Mouse (Mus musculus) olfactory bulb, adult 2 months (tissue): Measurements from ENCODE around the gene Poc1a. TPM values are rescaled to one million over a fixed set of nuclear protein-coding genes. Genes with fewer than 3 reads are reported as not detected.
A peak's percentile ranks its signal among the peaks of the same experiment; 100 is the strongest.

Source experiments
- H3K27ac ChIP-seq: fragments of 200-500 bp; 2 replicates; pipeline ENCODE4 v1.5.1; 2012; ENCODE audit warnings: low read depth, low read length; ENCODE audit not compliant: insufficient read depth
- H3K4me1 ChIP-seq: fragments of 200-500 bp; 2 replicates; pipeline ENCODE4 v1.6.1; 2012; ENCODE audit warnings: low read length; ENCODE audit not compliant: control insufficient read depth, insufficient read depth
- H3K4me3 ChIP-seq: fragments of 200-500 bp; 2 replicates; pipeline ENCODE4 v1.5.1; 2012; ENCODE audit warnings: mild to moderate bottlenecking, low read depth, low read length, moderate library complexity; ENCODE audit not compliant: insufficient read depth
- CTCF ChIP-seq: fragments of 200-500 bp; IDR thresholded peaks from 2 replicates; pipeline ENCODE4 v1.5.1; 2012; ENCODE audit warnings: low read depth, mild to moderate bottlenecking, low read length, moderate library complexity; ENCODE audit not compliant: insufficient read depth
- POLR2A ChIP-seq: fragments of 200-500 bp; IDR thresholded peaks from 2 replicates; pipeline ENCODE4 v1.6.1; 2012; ENCODE audit warnings: mild to moderate bottlenecking, low read depth, low read length, moderate library complexity; ENCODE audit not compliant: insufficient read depth
- WGBS: fragments of 180-500 bp; shearing (Covaris S2); methylation state at CpG from one replicate; pipeline ENCODE4 v1.1.7; 2018; 5-methylcytosine and 5-hydroxymethylcytosine counted together
- polyA plus RNA-seq: library from polyadenylated mRNA; stranded (reverse); fragments of >200 nt; gene quantifications from 2 replicates; pipeline ENCODE4 v1.2.4, GENCODE M21; 2012; ENCODE audit warnings: low replicate concordance; ENCODE audit not compliant: missing spikeins, insufficient read depth, insufficient read length

Poc1a gene
- polyA plus RNA-seq, 1 experiment = not detected

GRCm38 (mm10) chr9:106338462-106339172 is 57.8 kb downstream of the Poc1a start:
- Histone ChIP-seq H3K27ac (peak overlapping the region; percentile 22), H3K4me3 (no peak overlapping the region), H3K4me1 (peaks cover 59% of the 10 kb centered on the region)
- TF ChIP-seq CTCF = no peak
- TF ChIP-seq POLR2A = no peak
- WGBS = 43% methylated on average over 10 of the region's 10 CpGs

DNA sequence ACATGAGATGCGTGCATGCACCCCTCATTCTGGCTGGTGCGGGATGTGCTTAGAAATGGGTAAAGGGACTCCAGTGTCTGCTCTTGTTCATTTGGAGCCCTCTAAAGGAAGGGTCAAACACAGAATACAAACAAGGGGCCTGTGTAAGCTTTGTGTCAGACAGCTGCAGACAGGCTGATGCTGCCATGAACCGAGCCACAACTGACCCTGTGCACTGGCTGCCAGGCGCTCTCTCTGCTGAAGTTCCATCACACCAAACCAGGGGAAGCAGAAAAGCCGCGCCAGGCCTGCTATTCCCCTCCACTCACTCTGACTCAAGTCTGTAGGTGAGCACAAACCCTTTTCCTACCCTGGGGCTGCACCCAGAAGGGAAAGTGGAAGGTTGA is 58.3 kb downstream of the Poc1a start:
- Histone ChIP-seq H3K4me3 (no peak overlapping the region), H3K4me1 (peaks cover 58% of the 10 kb centered on the region), H3K27ac (peak overlapping the region; percentile 1; the same call in 1 of the 2 replicates)
- no peak for TF ChIP-seq CTCF
- TF ChIP-seq POLR2A = no peak
- 73% methylated on average over 6 of the region's 6 CpGs for WGBS

DNA sequence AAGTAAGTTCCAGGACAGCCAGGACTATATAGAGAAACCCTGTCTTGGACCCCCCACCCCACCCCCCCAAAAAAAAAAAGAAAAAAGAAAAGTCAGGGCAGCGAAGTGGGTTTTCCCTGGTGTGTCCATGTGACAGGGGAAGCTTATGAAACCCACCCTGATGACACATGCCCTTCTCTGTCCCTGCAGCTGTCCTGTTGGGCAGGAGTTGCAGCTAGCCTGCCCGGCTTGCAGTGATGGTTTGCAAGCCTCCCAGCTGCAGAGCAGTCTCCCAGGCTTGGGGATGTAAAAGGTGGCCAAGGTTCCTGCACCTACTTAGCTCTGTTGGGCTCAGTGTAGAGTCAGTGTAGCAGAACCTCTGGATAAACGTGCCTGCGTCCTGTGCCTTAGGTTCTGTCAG is 58.9 kb downstream of the Poc1a start:
- H3K27ac ChIP-seq = no peak overlapping the region
- H3K4me1 ChIP-seq = peaks cover 63% of the 10 kb centered on the region
- H3K4me3 ChIP-seq = no peak overlapping the region
- 91% methylated on average over 4 of the region's 4 CpGs for WGBS
- TF ChIP-seq POLR2A (no peak), CTCF (no peak)

- Histone ChIP-seq H3K27ac (no peak overlapping the region), H3K4me1 (peaks cover 71% of the 10 kb centered on the region), H3K4me3 (no peak overlapping the region)
- no peak for TF ChIP-seq POLR2A
- no peak for TF ChIP-seq CTCF
- 79% methylated on average over 13 of the region's 13 CpGs for WGBS
Measured at GRCm38 (mm10) chr9:106340501-106341312, 59.8 kb downstream of the Poc1a start.

DNA sequence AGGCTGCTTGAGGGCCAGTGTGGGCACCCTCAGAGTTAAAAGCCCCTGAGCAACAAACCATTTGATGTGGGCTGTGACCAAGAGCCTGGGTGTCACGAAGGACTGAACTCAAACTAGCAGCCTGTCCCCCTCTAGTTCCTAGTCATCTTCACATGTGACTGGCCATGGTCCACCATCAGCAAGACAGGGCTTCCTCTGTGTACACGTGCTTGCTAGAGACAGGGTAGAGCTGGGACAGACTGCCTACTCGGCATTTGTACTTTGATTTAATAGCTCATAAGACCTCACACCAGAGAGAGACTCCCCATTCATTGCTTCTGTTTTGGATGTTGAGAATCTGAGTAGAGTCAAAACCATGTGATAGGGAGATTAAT is 60.4 kb downstream of the Poc1a start:
- no peak overlapping the region for H3K27ac ChIP-seq
- peaks cover 75% of the 10 kb centered on the region for H3K4me1 ChIP-seq
- TF ChIP-seq CTCF (no peak), POLR2A (no peak)
- WGBS = 71% methylated on average over 3 of the region's 3 CpGs
- H3K4me3 ChIP-seq = no peak overlapping the region

DNA sequence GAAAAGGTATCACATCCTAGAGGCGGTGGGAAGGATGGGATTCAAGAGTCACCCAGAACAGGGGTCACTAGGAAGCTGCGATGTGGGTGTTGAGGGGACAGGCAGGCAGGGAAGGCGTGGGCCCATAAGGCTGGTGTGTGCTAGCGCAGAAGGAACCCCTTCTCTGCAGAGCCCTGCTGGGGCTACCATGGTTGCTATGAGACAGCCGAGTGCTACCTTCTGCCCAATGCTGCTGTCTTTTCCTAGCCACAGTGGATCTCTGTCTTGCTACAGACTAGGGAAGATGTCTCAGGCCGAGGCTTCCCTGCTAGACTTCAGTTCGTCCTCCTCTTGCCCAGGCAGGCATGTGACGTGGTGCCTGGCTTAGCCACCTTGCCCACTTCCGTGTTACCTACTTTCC is 61.7 kb downstream of the Poc1a start:
- Histone ChIP-seq H3K4me3 (no peak overlapping the region), H3K27ac (no peak overlapping the region), H3K4me1 (peaks cover 65% of the 10 kb centered on the region)
- TF ChIP-seq POLR2A (no peak), CTCF (no peak)
- 66% methylated on average over 9 of the region's 9 CpGs for WGBS

DNA sequence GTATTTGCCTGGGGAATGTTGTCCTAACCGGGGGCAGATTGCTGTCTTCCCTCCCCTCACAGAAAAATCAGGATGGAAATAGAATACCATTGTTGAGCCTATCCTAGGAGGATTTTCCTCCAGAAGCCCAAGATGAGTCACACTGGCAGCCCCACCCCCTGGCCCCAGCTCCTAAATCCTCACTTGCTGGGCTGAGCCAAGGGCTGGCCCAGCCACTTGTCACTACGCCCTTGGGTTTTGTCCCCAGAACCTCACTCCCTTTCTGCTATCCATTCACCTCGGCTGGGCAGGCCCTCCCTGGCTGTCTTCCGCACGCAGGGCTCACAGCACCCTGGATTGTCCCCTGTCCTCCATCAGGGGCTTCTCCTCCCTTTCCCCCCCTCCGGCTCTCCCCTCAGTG is 64.3 kb downstream of the Poc1a start:
- Histone ChIP-seq H3K27ac (peak overlapping the region; percentile 93), H3K4me1 (peaks cover 48% of the 10 kb centered on the region), H3K4me3 (0 out of 2 replicates have a peak overlapping the region, but pooled peaks have one; percentile 2)
- 15% methylated on average over 6 of the region's 6 CpGs for WGBS
- TF ChIP-seq CTCF (no peak), POLR2A (no peak; the same call in 1 of the 2 replicates)

- 49% methylated on average over 6 of the region's 6 CpGs for WGBS
Measured at GRCm38 (mm10) chr9:106345630-106346029, 64.8 kb downstream of the Poc1a start.

DNA sequence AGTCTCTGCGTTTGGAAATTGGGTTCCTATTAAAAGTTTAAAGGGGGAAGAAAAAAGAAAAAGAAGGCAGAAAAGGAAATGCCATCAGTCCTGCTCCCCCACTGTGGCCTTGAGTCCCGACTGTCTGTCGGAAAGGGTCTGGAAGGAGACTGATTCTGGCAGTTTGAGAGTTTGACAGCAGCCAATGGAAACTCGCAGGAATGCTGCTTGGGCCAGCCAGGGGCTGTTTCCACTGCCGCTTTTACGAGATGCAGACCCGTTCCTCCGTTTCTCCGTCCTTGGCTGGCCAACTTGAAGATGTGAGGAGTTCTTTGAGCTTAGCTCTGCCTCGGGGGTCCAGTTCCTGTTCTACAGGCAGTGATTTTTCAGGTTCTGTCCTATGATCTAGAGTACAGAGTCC is 67.4 kb downstream of the Poc1a start:
- no peak overlapping the region for H3K4me3 ChIP-seq
- 74% methylated on average over 10 of the region's 10 CpGs for WGBS
- TF ChIP-seq CTCF = no peak
- no peak for TF ChIP-seq POLR2A

More at GRCm38 (mm10) chr9:106345630-106346029, 64.8 kb downstream of the Poc1a start:
- Histone ChIP-seq H3K4me3 (0 out of 2 replicates have a peak overlapping the region, but pooled peaks have one; percentile 2), H3K27ac (peak overlapping the region; percentile 93), H3K4me1 (peaks cover 48% of the 10 kb centered on the region)
- no peak for TF ChIP-seq CTCF
- no peak for TF ChIP-seq POLR2A

DNA sequence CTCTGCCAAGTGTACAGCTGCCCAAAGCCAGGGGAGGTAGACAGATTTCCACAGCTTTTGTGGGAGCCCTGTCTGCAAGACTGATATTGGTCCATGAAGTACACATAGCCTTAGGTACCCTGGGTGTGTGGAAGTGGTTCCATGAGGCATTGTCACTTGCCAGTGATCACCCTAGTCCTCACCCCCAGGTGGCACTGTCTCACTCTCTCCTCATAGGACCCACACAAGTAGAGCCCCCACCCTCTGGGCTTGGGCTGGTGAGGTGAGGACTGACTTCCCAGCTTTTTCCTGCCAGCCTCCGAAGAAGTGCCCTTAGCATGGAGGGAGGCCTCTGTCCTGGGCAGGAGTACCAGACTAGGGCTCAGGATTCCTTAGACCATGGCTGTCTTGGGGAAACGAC is 68.2 kb downstream of the Poc1a start:
- peaks cover 40% of the 10 kb centered on the region for H3K4me1 ChIP-seq
- no peak overlapping the region for H3K4me3 ChIP-seq
- WGBS = 55% methylated on average over 2 of the region's 2 CpGs
- no peak overlapping the region for H3K27ac ChIP-seq
- no peak for TF ChIP-seq CTCF
- no peak for TF ChIP-seq POLR2A

More for the DNA sequence above, 67.4 kb downstream of the Poc1a start:
- no peak overlapping the region for H3K27ac ChIP-seq
- H3K4me1 ChIP-seq = peaks cover 39% of the 10 kb centered on the region
